Mouse (Mus musculus) G1E (cell line): ENCODE measurements around the gene Sema3b.

ENCODE experiments used
- CTCF ChIP-seq: IDR thresholded peaks from 2 replicates; pipeline ENCODE4 v1.5.1; 2012; ENCODE audit warnings: low read depth, low read length, inconsistent platforms, mixed read lengths
- GATA1 ChIP-seq: IDR thresholded peaks from 2 replicates; pipeline ENCODE4 v1.6.1; 2012; ENCODE audit warnings: borderline replicate concordance, low read length, inconsistent platforms, mixed read lengths
- GATA2 ChIP-seq: IDR thresholded peaks from 2 replicates; pipeline ENCODE4 v1.6.1; 2012; ENCODE audit warnings: low read depth, low read length, inconsistent platforms, borderline replicate concordance

DNA sequence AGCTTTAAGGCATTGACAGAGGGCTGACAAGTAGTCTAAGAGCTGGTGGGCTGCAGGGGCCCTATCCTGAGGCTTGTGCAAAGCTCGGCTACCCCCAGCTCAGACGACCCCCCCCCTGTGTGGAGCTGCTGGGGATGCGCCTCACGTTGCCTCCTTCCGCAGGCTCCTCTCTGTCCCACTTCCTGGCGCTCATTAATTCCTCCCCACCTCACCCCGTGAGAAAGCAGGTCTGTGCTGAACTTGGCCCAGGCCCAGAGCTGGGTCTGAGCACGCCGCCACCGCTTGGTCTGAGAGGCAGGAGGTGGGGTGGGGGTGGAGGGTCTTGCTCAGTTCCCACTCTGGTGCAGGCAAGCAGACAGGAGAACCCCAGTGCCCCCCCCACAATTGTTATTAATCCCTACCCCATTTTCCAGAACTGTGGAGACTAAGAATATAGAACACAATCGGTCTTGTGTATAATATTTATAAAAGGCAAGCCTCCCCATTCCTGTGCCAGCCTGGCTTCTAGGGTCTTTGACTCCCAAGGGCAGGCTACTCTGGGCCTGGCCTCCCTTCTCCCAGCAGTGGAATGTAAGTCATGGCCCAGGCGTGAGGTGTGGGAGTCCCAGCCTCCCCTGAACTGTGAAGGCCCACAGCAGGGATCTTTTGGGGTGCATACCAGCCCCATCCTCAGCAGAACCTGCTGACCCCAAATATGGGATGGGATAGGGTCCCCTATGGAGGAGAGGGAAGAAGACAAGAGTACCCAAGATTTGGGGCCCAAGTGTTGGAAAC, 41.9 kb upstream of the Sema3b start:
- TF ChIP-seq CTCF (no peak), GATA1 (no peak), GATA2 (no peak)
